Mouse (Mus musculus): ENCODE measurements around the gene Adam33.

DNA sequence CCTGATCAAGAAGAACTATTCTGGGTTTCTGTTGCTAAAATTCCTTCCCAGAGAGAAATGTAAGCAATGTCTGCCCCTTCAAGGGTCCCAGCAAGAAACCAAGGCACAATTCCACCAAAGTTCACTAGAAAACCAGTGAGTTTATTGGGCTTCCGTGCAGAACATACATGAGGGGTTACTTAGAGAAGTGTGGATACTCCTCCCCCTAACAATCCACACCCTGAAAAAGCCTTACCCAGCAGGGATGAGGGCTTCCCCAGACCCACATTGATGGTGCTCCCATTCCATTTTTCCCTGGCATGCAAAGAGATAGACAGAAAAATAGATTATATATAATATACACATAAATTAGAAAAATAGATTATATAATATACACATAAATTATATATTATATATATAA is 32.6 kb downstream of the Adam33 start:
- TF ChIP-seq POLR2A (IDR thresholded peaks at IDR 0.05; ENCODE audit: low read depth, low read length) (no peak), CTCF (IDR thresholded peaks at IDR 0.05; ENCODE audit: borderline replicate concordance, insufficient read depth, low read length) (no peak)

Measured in embryonic fibroblast, embryonic 13.5 days (primary cell).